Mouse (Mus musculus): ENCODE data around the gene Krtap24-1. TPM values are rescaled to one million over a fixed set of nuclear protein-coding genes. Genes with fewer than 3 reads are reported as not detected.

Gene Krtap24-1
- polyA plus RNA-seq, 1 experiment from 2014 or later: not detected

DNA sequence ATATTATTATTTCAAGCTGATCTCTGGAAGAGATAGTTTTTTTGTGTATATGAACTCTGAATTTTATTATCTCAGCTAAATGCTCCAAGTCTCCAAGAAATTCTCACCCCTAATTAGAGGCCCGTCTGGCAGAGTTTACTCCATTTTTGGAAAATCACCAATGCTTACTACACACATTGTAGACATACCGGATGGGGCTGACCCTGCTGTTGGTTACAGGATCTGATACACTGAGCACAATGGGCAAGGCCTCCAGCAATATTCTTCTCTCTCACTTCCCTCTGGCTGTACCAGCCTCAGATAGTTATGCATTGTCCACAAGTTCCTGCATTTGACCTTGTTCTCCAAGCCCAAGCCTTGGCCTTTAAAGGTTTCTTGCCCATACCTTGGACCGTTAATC is 28.0 kb upstream of the Krtap24-1 start:
- no peak for TF ChIP-seq EP300 (IDR thresholded peaks at IDR 0.05)
- TF ChIP-seq CTCF (IDR thresholded peaks at IDR 0.05): no peak
- H3K27me3 ChIP-seq (replicated peaks; ENCODE audit: insufficient read depth, low read length): no peaks in the 10 kb centered on the region
- H3K36me3 ChIP-seq (ENCODE audit: insufficient read depth, low read length): no peaks in the 10 kb centered on the region
- 75% methylated on average over 3 of the region's 3 CpGs for WGBS
- no peak overlapping the region for H3K4me3 ChIP-seq (ENCODE audit: low read depth, low read length)
- no peak overlapping the region for H3K27ac ChIP-seq (ENCODE audit: low read length)
- no peaks in the 10 kb centered on the region for H3K4me1 ChIP-seq (ENCODE audit: insufficient read depth, low read depth, low read length)
- H3K9me3 ChIP-seq (ENCODE audit: low read length): no peaks in the 10 kb centered on the region
- no peak overlapping the region for H3K4me2 ChIP-seq (replicated peaks; ENCODE audit: low read depth, low read length)
- no peak for DNase-seq (ENCODE audit: low spot score)
- no peak overlapping the region for H3K9ac ChIP-seq (replicated peaks; ENCODE audit: low read depth)
- ATAC-seq: no peak

DNA sequence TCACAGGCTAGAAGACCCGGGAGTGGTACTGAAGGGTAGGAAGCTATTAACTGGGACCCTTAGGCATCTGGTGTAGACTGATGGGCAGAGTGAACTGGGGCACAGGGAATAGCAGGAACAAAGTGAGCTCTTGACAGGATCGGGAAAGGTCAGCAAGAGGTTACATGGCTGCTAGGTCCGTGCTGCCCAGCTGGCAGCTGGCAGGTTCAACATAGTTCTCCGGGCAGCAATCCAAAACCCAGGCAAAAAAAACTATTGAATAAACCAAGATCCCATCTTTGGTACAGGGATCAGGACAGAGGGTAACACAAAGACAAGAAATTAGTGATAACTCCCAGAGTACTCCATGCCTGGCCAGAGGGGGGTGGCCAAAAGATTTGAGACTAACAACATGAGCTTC is 23.1 kb upstream of the Krtap24-1 start:
- ATAC-seq (no peak), DNase-seq (ENCODE audit: low spot score) (no peak)
- TF ChIP-seq EP300 (IDR thresholded peaks at IDR 0.05) (no peak), CTCF (IDR thresholded peaks at IDR 0.05) (no peak)
- H3K27ac ChIP-seq (ENCODE audit: low read length): no peak overlapping the region
- WGBS: 32% methylated on average over 4 of the region's 4 CpGs
- H3K4me2 ChIP-seq (replicated peaks; ENCODE audit: low read depth, low read length): no peak overlapping the region
- no peak overlapping the region for H3K4me3 ChIP-seq (ENCODE audit: low read depth, low read length)
- no peak overlapping the region for H3K9ac ChIP-seq (replicated peaks; ENCODE audit: low read depth)
- no peaks in the 10 kb centered on the region for H3K27me3 ChIP-seq (replicated peaks; ENCODE audit: insufficient read depth, low read length)
- no peaks in the 10 kb centered on the region for H3K36me3 ChIP-seq (ENCODE audit: insufficient read depth, low read length)
- no peaks in the 10 kb centered on the region for H3K4me1 ChIP-seq (ENCODE audit: insufficient read depth, low read depth, low read length)
- H3K9me3 ChIP-seq (ENCODE audit: low read length): no peaks in the 10 kb centered on the region

GRCm38 (mm10) chr16:88631474-88631873 is 19.4 kb upstream of the Krtap24-1 start:
- Histone ChIP-seq H3K9ac (replicated peaks; ENCODE audit: low read depth) (no peak overlapping the region), H3K27ac (ENCODE audit: low read length) (no peak overlapping the region), H3K27me3 (replicated peaks; ENCODE audit: insufficient read depth, low read length) (no peaks in the 10 kb centered on the region), H3K4me2 (replicated peaks; ENCODE audit: low read depth, low read length) (no peak overlapping the region), H3K4me1 (ENCODE audit: insufficient read depth, low read depth, low read length) (no peaks in the 10 kb centered on the region), H3K4me3 (ENCODE audit: low read depth, low read length) (no peak overlapping the region), H3K36me3 (ENCODE audit: insufficient read depth, low read length) (no peaks in the 10 kb centered on the region), H3K9me3 (ENCODE audit: low read length) (no peaks in the 10 kb centered on the region)
- peak; percentile 7 for DNase-seq (ENCODE audit: low spot score)
- no peak for ATAC-seq
- TF ChIP-seq CTCF (IDR thresholded peaks at IDR 0.05): no peak
- WGBS: 30% methylated on average over 4 of the region's 4 CpGs

DNA sequence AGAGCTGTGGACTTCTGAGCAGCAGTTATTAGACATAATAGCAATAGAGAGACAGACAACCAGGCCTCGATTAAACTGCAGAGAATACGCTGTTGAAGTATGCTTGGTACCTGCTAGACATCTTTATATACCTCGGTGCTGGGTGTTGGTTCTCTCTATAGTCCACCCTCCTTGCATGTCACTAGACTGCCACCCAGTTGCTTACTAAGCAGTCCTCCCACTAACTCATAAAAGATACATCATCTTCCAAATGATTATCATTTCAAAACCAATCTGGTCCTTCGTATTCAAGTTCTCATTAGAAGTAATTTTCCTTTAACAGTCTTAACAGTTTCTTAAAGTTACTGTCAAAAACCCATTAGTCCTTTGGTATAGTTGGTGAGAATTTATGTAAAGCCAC is 15.5 kb upstream of the Krtap24-1 start, which contains the start of gene 2310079G19Rik:
Gene 2310079G19Rik, minus strand, starts transcription at position 101 of the 400 bp plus-strand sequence.
- H3K36me3 ChIP-seq (ENCODE audit: insufficient read depth, low read length): no peaks in the 10 kb centered on the region
- no peaks in the 10 kb centered on the region for H3K4me1 ChIP-seq (ENCODE audit: insufficient read depth, low read depth, low read length)
- H3K4me2 ChIP-seq (replicated peaks; ENCODE audit: low read depth, low read length): no peak within 1 kb of the TSS
- TF ChIP-seq EP300 (IDR thresholded peaks at IDR 0.05): no peak
- no peak for TF ChIP-seq CTCF (IDR thresholded peaks at IDR 0.05)
- H3K27me3 ChIP-seq (replicated peaks; ENCODE audit: insufficient read depth, low read length): no peaks in the 10 kb centered on the region
- no peak within 1 kb of the TSS for H3K27ac ChIP-seq (ENCODE audit: low read length)
- ATAC-seq: no peak
- H3K4me3 ChIP-seq (ENCODE audit: low read depth, low read length): no peak within 1 kb of the TSS
- 94% methylated on average over 4 of the region's 4 CpGs for WGBS
- no peaks in the 10 kb centered on the region for H3K9me3 ChIP-seq (ENCODE audit: low read length)
- H3K9ac ChIP-seq (replicated peaks; ENCODE audit: low read depth): no peak within 1 kb of the TSS
- no peak for DNase-seq (ENCODE audit: low spot score)

DNA sequence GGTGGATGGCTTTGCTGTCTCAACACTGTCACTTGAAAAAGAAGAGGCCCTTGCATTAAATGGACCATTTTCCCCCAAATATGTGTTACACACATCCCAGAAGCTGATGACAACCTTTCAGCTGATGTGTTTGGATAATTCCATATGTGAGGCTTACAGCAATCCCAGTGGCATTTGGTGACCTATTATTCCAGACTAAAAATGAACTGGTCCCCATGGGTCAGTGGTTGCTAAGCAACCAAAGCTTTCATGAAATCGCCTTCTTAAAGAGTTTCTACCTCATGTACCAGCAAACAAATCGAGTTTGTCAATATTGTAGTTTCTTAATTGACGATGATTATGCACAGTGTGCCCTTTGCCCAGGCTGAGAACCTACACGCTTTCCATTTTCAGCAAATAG is 633 bp upstream of the Krtap24-1 start:
- Histone ChIP-seq H3K9ac (replicated peaks; ENCODE audit: low read depth) (no peak overlapping the region), H3K27ac (ENCODE audit: low read length) (no peak overlapping the region), H3K27me3 (replicated peaks; ENCODE audit: insufficient read depth, low read length) (0 out of 2 replicates have a peak, but pooled peaks cover 11% of the 10 kb centered on the region), H3K9me3 (ENCODE audit: low read length) (no peaks in the 10 kb centered on the region), H3K4me1 (ENCODE audit: insufficient read depth, low read depth, low read length) (no peaks in the 10 kb centered on the region), H3K4me2 (replicated peaks; ENCODE audit: low read depth, low read length) (no peak overlapping the region), H3K36me3 (ENCODE audit: insufficient read depth, low read length) (no peaks in the 10 kb centered on the region), H3K4me3 (ENCODE audit: low read depth, low read length) (no peak overlapping the region)
- ATAC-seq (no peak), DNase-seq (ENCODE audit: low spot score) (no peak)
- WGBS: 73% methylated on average over 4 of the region's 4 CpGs
- no peak for TF ChIP-seq CTCF (IDR thresholded peaks at IDR 0.05)
- TF ChIP-seq EP300 (IDR thresholded peaks at IDR 0.05): no peak

- 63% methylated on average over 6 of the region's 6 CpGs for WGBS
- Histone ChIP-seq H3K9me3 (ENCODE audit: low read length) (no peaks in the 10 kb centered on the region), H3K9ac (replicated peaks; ENCODE audit: low read depth) (no peak overlapping the region), H3K4me3 (ENCODE audit: low read depth, low read length) (no peak overlapping the region), H3K36me3 (ENCODE audit: insufficient read depth, low read length) (no peaks in the 10 kb centered on the region), H3K27me3 (replicated peaks; ENCODE audit: insufficient read depth, low read length) (peaks cover 3% of the 10 kb centered on the region; the same call in 1 of the 2 replicates), H3K4me2 (replicated peaks; ENCODE audit: low read depth, low read length) (no peak overlapping the region), H3K4me1 (ENCODE audit: insufficient read depth, low read depth, low read length) (no peaks in the 10 kb centered on the region), H3K27ac (ENCODE audit: low read length) (no peak overlapping the region)
- DNase-seq (ENCODE audit: low spot score): peak; percentile 28
- TF ChIP-seq EP300 (IDR thresholded peaks at IDR 0.05) (peak; percentile 17; the same call in 1 of the 2 replicates), CTCF (IDR thresholded peaks at IDR 0.05) (no peak)
- ATAC-seq: no peak
Measured at GRCm38 (mm10) chr16:88604570-88604969, 7.5 kb downstream of the Krtap24-1 start.

DNA sequence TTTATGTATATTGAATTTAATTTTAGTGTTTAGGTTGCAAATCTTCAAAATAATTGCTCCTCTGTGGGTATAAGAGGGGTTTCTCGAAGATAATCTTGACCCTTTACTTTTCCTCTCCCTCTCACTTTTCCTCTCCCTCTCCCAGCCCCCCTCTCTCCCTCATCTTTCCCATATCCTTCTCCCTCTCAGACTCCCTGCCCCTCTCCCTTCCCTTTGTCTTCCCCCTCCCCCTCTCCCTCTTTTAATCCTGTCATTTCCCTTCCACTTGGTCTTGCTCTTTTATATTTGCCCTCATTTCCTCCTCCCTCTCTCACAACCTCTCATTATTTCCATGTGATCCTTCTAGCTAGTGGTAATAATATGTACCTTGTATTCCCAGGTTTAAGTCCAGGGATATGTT is 9.6 kb downstream of the Krtap24-1 start:
- Histone ChIP-seq H3K9ac (replicated peaks; ENCODE audit: low read depth) (no peak overlapping the region), H3K36me3 (ENCODE audit: insufficient read depth, low read length) (no peaks in the 10 kb centered on the region), H3K27me3 (replicated peaks; ENCODE audit: insufficient read depth, low read length) (no peaks in the 10 kb centered on the region; the same call in 1 of the 2 replicates), H3K4me2 (replicated peaks; ENCODE audit: low read depth, low read length) (no peak overlapping the region), H3K9me3 (ENCODE audit: low read length) (no peaks in the 10 kb centered on the region), H3K4me3 (ENCODE audit: low read depth, low read length) (no peak overlapping the region), H3K4me1 (ENCODE audit: insufficient read depth, low read depth, low read length) (no peaks in the 10 kb centered on the region), H3K27ac (ENCODE audit: low read length) (no peak overlapping the region)
- ATAC-seq (no peak), DNase-seq (ENCODE audit: low spot score) (no peak)
- WGBS: 44% methylated on average over 1 of the region's 1 CpGs
- TF ChIP-seq EP300 (IDR thresholded peaks at IDR 0.05) (no peak), CTCF (IDR thresholded peaks at IDR 0.05) (no peak)

Measured in lung, postnatal 0 days (tissue).